Mouse (Mus musculus) liver, adult 2 months (tissue): ENCODE results near the gene Shank3. TPM values are rescaled to one million over a fixed set of nuclear protein-coding genes. Genes with fewer than 3 reads are reported as not detected.

Source experiments
- DNase-seq: peaks from one replicate; pipeline ENCODE4 v3.0.0-alpha.2; 2011; ENCODE audit warnings: low read depth, low spot score; ENCODE audit errors: extremely low read depth
- H3K27ac ChIP-seq: fragments of 200-500 bp; replicated peaks from 2 replicates; pipeline ENCODE4 v1.5.1; 2012; ENCODE audit warnings: low read depth, mild to moderate bottlenecking, control low read depth, inconsistent platforms, low read length; ENCODE audit not compliant: insufficient read depth
- H3K27me3 ChIP-seq: fragments of 200-500 bp; 2 replicates; pipeline ENCODE4 v1.6.1; 2012; ENCODE audit warnings: mild to moderate bottlenecking, moderate library complexity, low read length, inconsistent platforms; ENCODE audit not compliant: control insufficient read depth, insufficient read depth
- H3K36me3 ChIP-seq: fragments of 200-500 bp; 2 replicates; pipeline ENCODE4 v1.6.1; 2012; ENCODE audit warnings: low read length, inconsistent platforms; ENCODE audit not compliant: control insufficient read depth, insufficient read depth
- H3K4me1 ChIP-seq: fragments of 200-500 bp; 2 replicates; pipeline ENCODE4 v1.6.1; 2011; ENCODE audit warnings: low read length; ENCODE audit not compliant: control insufficient read depth, insufficient read depth
- H3K4me3 ChIP-seq: fragments of 200-500 bp; 2 replicates; pipeline ENCODE4 v1.5.1; 2011; ENCODE audit warnings: low read depth, mild to moderate bottlenecking, control low read depth, low read length, moderate library complexity; ENCODE audit not compliant: insufficient read depth
- H3K79me2 ChIP-seq: fragments of 200-500 bp; 2 replicates; pipeline ENCODE4 v1.6.1; 2012; ENCODE audit warnings: inconsistent platforms, mild to moderate bottlenecking, low read length, moderate library complexity; ENCODE audit not compliant: control insufficient read depth, insufficient read depth
- H3K9ac ChIP-seq: fragments of 200-500 bp; 2 replicates; pipeline ENCODE4 v1.6.1; 2012; ENCODE audit warnings: low read depth, mild to moderate bottlenecking, control low read depth, inconsistent platforms, low read length
- CTCF ChIP-seq: fragments of 200-500 bp; IDR thresholded peaks from 2 replicates; pipeline ENCODE4 v1.5.1; 2011; ENCODE audit warnings: low read depth, low read length, control low read depth
- POLR2A ChIP-seq: fragments of 200-500 bp; IDR thresholded peaks from 2 replicates; pipeline ENCODE4 v1.6.1; 2011; ENCODE audit warnings: low read length, control low read depth; ENCODE audit not compliant: insufficient read depth; ENCODE audit errors: extremely low read depth
- WGBS: fragments of 180-500 bp; shearing (Covaris S2); methylation state at CpG from one replicate; pipeline ENCODE4 v1.1.7; 2018; 5-methylcytosine and 5-hydroxymethylcytosine counted together
- polyA plus RNA-seq: library from polyadenylated mRNA; depleted of rRNA; stranded (reverse); fragments of >200 nt; gene quantifications from 2 replicates; pipeline ENCODE4 v1.2.3, GENCODE M21; 2012
- total RNA-seq: library from RNA; depleted of rRNA; stranded (reverse); fragments of >200 nt; gene quantifications from 2 replicates; pipeline ENCODE4 v1.2.3, GENCODE M21; 2014

Shank3 gene
- total and polyA plus RNA-seq, 2 experiments = 1.5 to 3.9 TPM

DNA sequence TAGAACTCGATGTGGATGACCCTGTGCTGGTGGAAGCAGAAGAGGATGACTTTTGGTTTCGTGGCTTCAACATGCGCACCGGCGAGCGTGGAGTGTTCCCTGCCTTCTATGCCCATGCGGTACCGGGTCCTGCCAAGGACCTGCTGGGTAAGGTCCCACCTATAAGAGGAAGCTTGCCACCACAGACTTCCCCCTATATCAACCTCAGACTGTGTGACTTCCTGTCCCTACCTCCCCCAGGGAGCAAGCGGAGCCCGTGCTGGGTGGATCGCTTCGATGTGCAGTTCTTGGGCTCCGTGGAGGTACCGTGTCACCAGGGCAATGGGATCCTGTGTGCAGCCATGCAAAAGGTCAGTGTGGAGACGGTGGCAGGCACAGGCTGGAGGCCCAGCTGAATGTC is 40.5 kb upstream of the Shank3 start:
- H3K27me3 ChIP-seq = peaks cover 11% of the 10 kb centered on the region; the same call in 1 of the 2 replicates
- 75% methylated on average over 15 of the region's 15 CpGs for WGBS
- H3K79me2 ChIP-seq = no peaks in the 10 kb centered on the region
- no peaks in the 10 kb centered on the region for H3K4me1 ChIP-seq
- H3K4me3 ChIP-seq = no peak overlapping the region
- DNase-seq = no peak
- no peak for TF ChIP-seq POLR2A
- TF ChIP-seq CTCF = no peak
- no peak overlapping the region for H3K9ac ChIP-seq
- H3K36me3 ChIP-seq = no peaks in the 10 kb centered on the region
- no peak overlapping the region for H3K27ac ChIP-seq

DNA sequence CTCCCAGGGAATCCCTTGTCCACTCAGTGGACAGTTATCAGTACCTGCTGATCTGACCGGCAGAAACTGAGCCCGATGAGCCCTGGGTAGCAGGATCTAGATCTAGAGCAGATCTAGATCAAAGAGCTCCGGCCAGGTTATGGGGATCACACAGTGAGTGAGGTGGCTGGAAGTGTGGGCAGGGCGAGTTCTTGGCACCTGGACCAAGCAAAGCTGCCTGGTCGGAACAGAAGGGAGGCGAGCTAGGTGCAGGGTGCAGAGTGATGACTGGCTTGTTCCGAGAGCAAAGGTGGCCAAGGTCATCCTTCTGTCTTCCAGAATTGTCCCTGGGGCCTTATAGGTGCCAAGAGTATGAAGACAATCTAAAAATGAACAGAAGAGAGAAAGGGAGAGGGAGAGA is 39.6 kb upstream of the Shank3 start:
- no peak overlapping the region for H3K9ac ChIP-seq
- no peaks in the 10 kb centered on the region for H3K79me2 ChIP-seq
- H3K4me1 ChIP-seq = no peaks in the 10 kb centered on the region
- no peaks in the 10 kb centered on the region for H3K36me3 ChIP-seq
- H3K27ac ChIP-seq = no peak overlapping the region
- no peak overlapping the region for H3K4me3 ChIP-seq
- WGBS = 71% methylated on average over 7 of the region's 7 CpGs
- peaks cover 8% of the 10 kb centered on the region; the same call in 1 of the 2 replicates for H3K27me3 ChIP-seq
- no peak for DNase-seq
- no peak for TF ChIP-seq CTCF
- no peak for TF ChIP-seq POLR2A

- WGBS = 52% methylated on average over 10 of the region's 10 CpGs
- H3K79me2 ChIP-seq = no peaks in the 10 kb centered on the region
- H3K4me1 ChIP-seq = no peaks in the 10 kb centered on the region
- no peak for TF ChIP-seq POLR2A
- TF ChIP-seq CTCF = no peak
- no peak overlapping the region for H3K27ac ChIP-seq
- peaks cover 8% of the 10 kb centered on the region; the same call in 1 of the 2 replicates for H3K27me3 ChIP-seq
- DNase-seq = no peak
- no peak overlapping the region for H3K9ac ChIP-seq
- no peak overlapping the region for H3K4me3 ChIP-seq
- no peaks in the 10 kb centered on the region for H3K36me3 ChIP-seq
Measured at GRCm38 (mm10) chr15:89460298-89460697, 39.1 kb upstream of the Shank3 start.

DNA sequence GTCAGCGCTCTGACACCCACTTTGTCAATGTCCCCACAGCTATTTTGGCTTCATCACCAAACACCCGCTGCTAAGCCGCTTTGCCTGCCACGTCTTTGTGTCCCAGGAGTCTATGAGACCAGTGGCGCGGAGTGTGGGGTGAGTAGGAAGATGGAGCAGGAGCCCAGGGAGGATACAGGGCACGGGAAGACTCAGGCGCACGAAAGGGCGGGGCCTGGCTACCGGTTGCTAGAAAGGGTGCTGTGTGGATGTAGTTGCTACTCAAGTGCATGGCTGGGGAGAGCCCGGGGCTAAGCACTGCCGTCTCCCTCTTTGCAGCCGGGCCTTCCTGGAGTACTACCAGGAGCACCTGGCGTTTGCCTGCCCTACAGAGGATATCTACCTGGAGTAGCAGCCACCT is 38.1 kb upstream of the Shank3 start:
- H3K79me2 ChIP-seq = no peaks in the 10 kb centered on the region
- H3K4me3 ChIP-seq = no peak overlapping the region
- WGBS = 69% methylated on average over 15 of the region's 15 CpGs
- no peak for DNase-seq
- H3K36me3 ChIP-seq = no peaks in the 10 kb centered on the region
- no peak overlapping the region for H3K27ac ChIP-seq
- H3K9ac ChIP-seq = no peak overlapping the region
- TF ChIP-seq CTCF (no peak), POLR2A (no peak)
- peaks cover 8% of the 10 kb centered on the region; the same call in 1 of the 2 replicates for H3K27me3 ChIP-seq
- H3K4me1 ChIP-seq = no peaks in the 10 kb centered on the region

- Histone ChIP-seq H3K9ac (no peak overlapping the region), H3K27me3 (peaks cover 8% of the 10 kb centered on the region; the same call in 1 of the 2 replicates), H3K4me3 (no peak overlapping the region), H3K27ac (no peak overlapping the region), H3K4me1 (no peaks in the 10 kb centered on the region), H3K36me3 (no peaks in the 10 kb centered on the region), H3K79me2 (no peaks in the 10 kb centered on the region)
- 69% methylated on average over 7 of the region's 7 CpGs for WGBS
- DNase-seq = no peak
- TF ChIP-seq POLR2A (no peak), CTCF (no peak)
Measured at GRCm38 (mm10) chr15:89462176-89462575, 37.2 kb upstream of the Shank3 start.

GRCm38 (mm10) chr15:89463334-89464235 is 35.8 kb upstream of the Shank3 start:
- Histone ChIP-seq H3K27me3 (peaks cover 5% of the 10 kb centered on the region; the same call in 1 of the 2 replicates), H3K79me2 (no peaks in the 10 kb centered on the region), H3K9ac (no peak overlapping the region), H3K4me3 (no peak overlapping the region), H3K4me1 (no peaks in the 10 kb centered on the region), H3K27ac (no peak overlapping the region), H3K36me3 (no peaks in the 10 kb centered on the region)
- TF ChIP-seq POLR2A (no peak), CTCF (peak; percentile 51)
- no peak for DNase-seq
- WGBS = 42% methylated on average over 5 of the region's 5 CpGs
